Mouse (Mus musculus) adipocyte (in vitro differentiated cells): ENCODE measurements around the gene Il25.
"Not testable (repeated sequence)": the region's sequence is repeated elsewhere in the genome, so short reads cannot be mapped to it uniquely, and the experiment has no call there.

Experiments
- DNase-seq: peaks from one replicate; pipeline ENCODE4 v3.0.0-alpha.2; 2016; ENCODE audit warnings: low spot score

Il25 gene

GRCm38 (mm10) chr14:54954474-54954873 lies 22.0 kb downstream of the Il25 start:
- DNase-seq, result no peak

- DNase-seq, result no peak
These were observed 23.0 kb downstream of the Il25 start for GRCm38 (mm10) chr14:54955481-54955880.

GRCm38 (mm10) chr14:54956533-54956932 lies 24.0 kb downstream of the Il25 start:
- no peak for DNase-seq

- no peak for DNase-seq
These were observed 26.0 kb downstream of the Il25 start for GRCm38 (mm10) chr14:54958503-54958902.

- no peak for DNase-seq
These were observed 26.7 kb downstream of the Il25 start for GRCm38 (mm10) chr14:54959197-54959596.

GRCm38 (mm10) chr14:54959853-54960613 lies 27.5 kb downstream of the Il25 start:
- DNase-seq, result not testable (repeated sequence)

GRCm38 (mm10) chr14:54960769-54961168 lies 28.3 kb downstream of the Il25 start:
- DNase-seq, result no peak

GRCm38 (mm10) chr14:54961487-54961886 lies 29.0 kb downstream of the Il25 start:
- DNase-seq, result no peak

GRCm38 (mm10) chr14:54962714-54963113 lies 30.2 kb downstream of the Il25 start:
- DNase-seq, result no peak

GRCm38 (mm10) chr14:54963727-54964126 lies 31.2 kb downstream of the Il25 start:
- no peak for DNase-seq

GRCm38 (mm10) chr14:54965044-54965443 lies 32.5 kb downstream of the Il25 start:
- no peak for DNase-seq

GRCm38 (mm10) chr14:54965631-54966030 lies 33.1 kb downstream of the Il25 start:
- no peak for DNase-seq

- DNase-seq, result no peak
These were observed 34.0 kb downstream of the Il25 start, which contains the start of gene Myh6 for GRCm38 (mm10) chr14:54966320-54966977. TSS of gene Myh6 (minus strand) at chr14:54966927.

- DNase-seq, result no peak
These were observed 35.4 kb downstream of the Il25 start for GRCm38 (mm10) chr14:54967874-54968273.

GRCm38 (mm10) chr14:54968344-54968743 lies 35.8 kb downstream of the Il25 start:
- DNase-seq, result no peak

GRCm38 (mm10) chr14:54972786-54973185 lies 40.3 kb downstream of the Il25 start:
- not testable (repeated sequence) for DNase-seq

GRCm38 (mm10) chr14:54974068-54974791 lies 41.7 kb downstream of the Il25 start:
- DNase-seq, result no peak

GRCm38 (mm10) chr14:54976633-54977032 lies 44.1 kb downstream of the Il25 start, which contains the start of gene Gm17428:
TSS of gene Gm17428 (plus strand) at chr14:54976933.
- no peak for DNase-seq

- DNase-seq, result no peak
These were observed 46.2 kb downstream of the Il25 start for GRCm38 (mm10) chr14:54978664-54979063.

GRCm38 (mm10) chr14:54981934-54982333 lies 49.4 kb downstream of the Il25 start:
- DNase-seq, result no peak
